8 mouse cellular contexts compared by ENCODE assay signal in the genomic region with DNA sequence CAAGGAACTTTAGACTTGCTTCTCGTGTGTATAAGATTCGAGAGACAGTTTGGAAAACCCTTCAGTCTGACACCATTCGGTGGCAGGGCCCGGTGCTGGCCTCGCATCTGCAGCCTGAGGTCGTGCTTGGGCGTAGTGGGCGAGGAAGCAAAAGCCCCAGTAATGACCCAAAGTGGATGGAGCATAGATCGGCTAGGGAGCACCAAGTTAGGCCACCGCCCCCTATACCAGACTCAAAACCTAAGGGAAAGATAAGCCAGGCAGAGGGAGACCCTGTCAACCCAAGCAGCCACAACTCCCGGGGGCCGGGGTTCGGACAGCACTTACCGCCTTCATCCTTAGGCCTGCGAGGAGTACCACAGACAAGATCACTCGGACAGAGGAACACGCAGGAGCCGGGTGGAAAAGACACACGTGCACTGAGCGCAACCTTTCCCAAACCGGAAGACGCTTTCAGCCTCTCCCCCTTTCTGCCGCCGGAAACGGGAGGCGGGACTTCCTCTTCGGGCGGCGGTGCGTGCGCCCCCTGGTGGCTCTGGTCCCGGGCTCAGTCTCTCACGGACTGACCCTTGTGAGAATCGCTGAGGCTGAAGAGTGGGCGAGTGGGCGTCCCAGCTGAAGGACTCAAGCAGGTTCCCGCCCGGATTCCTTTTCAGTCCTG. TPM values are rescaled to one million over a fixed set of nuclear protein-coding genes. Genes with fewer than 3 reads are reported as not detected.
DNase-seq lines count a peak whose midpoint lies in the region; ATAC-seq and TF ChIP-seq lines count a peak whose summit lies in the region.

A gene (minus strand): TSS at position 472 of the 661 bp plus-strand sequence.

- DNase-seq in MEL (ENCODE audit: low read depth, low spot score) = peak; percentile 94
- DNase-seq in cerebellum, adult 2 months = peak; percentile 89 to 95
- peak; percentile 94 for DNase-seq in forebrain, postnatal 0 days
- DNase-seq in layer of hippocampus, adult 9-10 months (ENCODE audit: low spot score) = peak; percentile 78
- peak; percentile 94 for DNase-seq in ovary, postnatal 10 days (ENCODE audit: low spot score)
- DNase-seq in thymus, postnatal 10 days (ENCODE audit: low spot score in 2 of 2) = peak; percentile 84 to 95

- peak; percentile 54 to 92; a peak in 3 of 4 replicates for TF ChIP-seq POLR2A in MEL (IDR thresholded peaks at IDR 0.05; ENCODE audit: control insufficient read depth in 1 of 2, insufficient read depth in 1 of 2, low read depth in 1 of 2, low read length in 2 of 2, poor library complexity in 1 of 2)
- TF ChIP-seq POLR2A in cerebellum, adult 2 months (IDR thresholded peaks at IDR 0.05; ENCODE audit: borderline replicate concordance, insufficient read depth, low read length) = peak; percentile 72; the same call in 1 of the 2 replicates

- TF ChIP-seq CTCF in MEL (IDR thresholded peaks at IDR 0.05 in 2 of 3, conservative IDR thresholded peaks at IDR 0.05 in 1 of 3; ENCODE audit: control insufficient read depth in 1 of 3, insufficient read depth in 1 of 3, low read depth in 2 of 3, low read length in 3 of 3, poor library complexity in 1 of 3, severe bottlenecking in 1 of 3) = peak; percentile 64 to 93 (median 86)
- peak; percentile 80 for TF ChIP-seq CTCF in cerebellum, adult 2 months (IDR thresholded peaks at IDR 0.05; ENCODE audit: borderline replicate concordance, insufficient read depth, low read depth, low read length)
- peak; percentile 98 for TF ChIP-seq CTCF in forebrain, postnatal 0 days (IDR thresholded peaks at IDR 0.05; ENCODE audit: low read depth)

- under 1% methylated on average over 38 of the region's 38 CpGs for WGBS in cerebellum, adult 2 months
- WGBS in forebrain, postnatal 0 days = under 1% methylated on average over 38 of the region's 38 CpGs
- under 1% methylated on average over 35 of the region's 38 CpGs for WGBS in lung, embryonic 16.5 days

- TF ChIP-seq EP300 in MEL (IDR thresholded peaks at IDR 0.05; ENCODE audit: low read depth in 1 of 2, low read length in 2 of 2) = peak in 1 of 2 experiments; percentile 23; a peak in 1 of 4 replicates

- ATAC-seq in forebrain, postnatal 0 days = peak; percentile 98
- ATAC-seq in hematopoietic stem cell, adult 5-6 weeks (replicated peaks in 1 of 2; ENCODE audit: insufficient read depth in 1 of 2, low FRiP score in 2 of 2, low TSS enrichment in 1 of 2, low read depth in 1 of 2, poor library complexity in 2 of 2, severe bottlenecking in 2 of 2) = peak; percentile 95 to 96
- peak; percentile 99 for ATAC-seq in lung, embryonic 16.5 days (ENCODE audit: low read depth)

- peak within 1 kb of the TSS; percentile 76 to 79 for H3K4me3 ChIP-seq in MEL (ENCODE audit: control insufficient read depth in 1 of 2, insufficient read depth in 1 of 2, low read depth in 2 of 2, low read length in 2 of 2)
- H3K4me3 ChIP-seq in cerebellum, adult 2 months (replicated peaks; ENCODE audit: insufficient read depth, low read depth, low read length) = peak within 1 kb of the TSS; percentile 94
- H3K4me3 ChIP-seq in forebrain, postnatal 0 days (ENCODE audit: low read depth, low read length) = peak within 1 kb of the TSS; percentile 65
- H3K4me3 ChIP-seq in lung, embryonic 16.5 days (ENCODE audit: low read length) = peak within 1 kb of the TSS; percentile 89

- H3K79me2 ChIP-seq in MEL (ENCODE audit: control insufficient read depth, insufficient read depth, low read length, poor library complexity) = peaks cover 17% of the 10 kb centered on the region

- H3K4me2 ChIP-seq in forebrain, postnatal 0 days (ENCODE audit: low read depth) = peak within 1 kb of the TSS; percentile 83
- H3K4me2 ChIP-seq in lung, embryonic 16.5 days (ENCODE audit: low read depth, low read length) = peak within 1 kb of the TSS; percentile 63

- peak within 1 kb of the TSS; percentile 51 for H3K27ac ChIP-seq in MEL (ENCODE audit: control insufficient read depth, low read depth, low read length)
- peak within 1 kb of the TSS; percentile 82 for H3K27ac ChIP-seq in cerebellum, adult 2 months (ENCODE audit: insufficient read depth, low read length)
- H3K27ac ChIP-seq in forebrain, postnatal 0 days (ENCODE audit: low read depth, low read length) = peak within 1 kb of the TSS; percentile 64; the same call in 1 of the 2 replicates
- H3K27ac ChIP-seq in lung, embryonic 16.5 days (ENCODE audit: low read length) = 0 out of 2 replicates have a peak within 1 kb of the TSS, but pooled peaks have one; percentile 39

- H3K9me3 ChIP-seq in MEL (replicated peaks; ENCODE audit: insufficient read depth, low read length) = no peaks in the 10 kb centered on the region
- no peaks in the 10 kb centered on the region for H3K9me3 ChIP-seq in forebrain, postnatal 0 days (ENCODE audit: low read length)
- no peaks in the 10 kb centered on the region for H3K9me3 ChIP-seq in lung, embryonic 16.5 days (ENCODE audit: control insufficient read depth, low read length)

- peaks cover 3 to 20% of the 10 kb centered on the region in 2 experiments for H3K36me3 ChIP-seq in MEL (ENCODE audit: control insufficient read depth in 1 of 2, insufficient read depth in 2 of 2, low read length in 2 of 2)
- peaks cover 24% of the 10 kb centered on the region for H3K36me3 ChIP-seq in forebrain, postnatal 0 days (ENCODE audit: insufficient read depth)
- H3K36me3 ChIP-seq in lung, embryonic 16.5 days (ENCODE audit: control insufficient read depth, insufficient read depth, low read length) = peaks cover 11% of the 10 kb centered on the region; the same call in 1 of the 2 replicates

- peaks cover 0 to 10% of the 10 kb centered on the region in 2 experiments; a peak in 3 of 4 replicates for H3K4me1 ChIP-seq in MEL (ENCODE audit: control insufficient read depth in 1 of 2, insufficient read depth in 2 of 2, low read length in 2 of 2)
- H3K4me1 ChIP-seq in cerebellum, adult 2 months (ENCODE audit: control insufficient read depth, insufficient read depth, low read length) = no peaks in the 10 kb centered on the region; the same call in 1 of the 2 replicates
- peaks cover 9% of the 10 kb centered on the region for H3K4me1 ChIP-seq in forebrain, postnatal 0 days (ENCODE audit: insufficient read depth)
- peaks cover 7% of the 10 kb centered on the region for H3K4me1 ChIP-seq in lung, embryonic 16.5 days (replicated peaks; ENCODE audit: control insufficient read depth, insufficient read depth, low read length)

- no peak for TF ChIP-seq RAD21 in MEL (IDR thresholded peaks at IDR 0.05; ENCODE audit: low read depth, low read length)

- H3K9ac ChIP-seq in MEL (ENCODE audit: control insufficient read depth, low read depth, low read length, poor library complexity, severe bottlenecking) = peak within 1 kb of the TSS; percentile 80
- H3K9ac ChIP-seq in forebrain, postnatal 0 days = peak within 1 kb of the TSS; percentile 71
- peak within 1 kb of the TSS; percentile 89 for H3K9ac ChIP-seq in lung, embryonic 16.5 days (ENCODE audit: low read length)

- H3K27me3 ChIP-seq in MEL (ENCODE audit: control insufficient read depth in 1 of 2, insufficient read depth in 2 of 2, low read length in 2 of 2) = no peaks in the 10 kb centered on the region; a peak in 1 of 4 replicates
- H3K27me3 ChIP-seq in cerebellum, adult 2 months (ENCODE audit: control insufficient read depth, insufficient read depth, low read length) = no peaks in the 10 kb centered on the region
- no peaks in the 10 kb centered on the region for H3K27me3 ChIP-seq in forebrain, postnatal 0 days (ENCODE audit: insufficient read depth, low read length)
- H3K27me3 ChIP-seq in lung, embryonic 16.5 days (ENCODE audit: control insufficient read depth, insufficient read depth, low read depth, low read length) = no peaks in the 10 kb centered on the region

TF ChIP-seq in MEL, 35 proteins besides CTCF, POLR2A, EP300 and RAD21 (continues in another document):
- TF ChIP-seq MXI1 (IDR thresholded peaks at IDR 0.05; ENCODE audit: low read depth, low read length) (peak; percentile 100), SMC3 (IDR thresholded peaks at IDR 0.05; ENCODE audit: low read depth, low read length) (peak; percentile 28; the same call in 1 of the 2 replicates), UBTF (IDR thresholded peaks at IDR 0.05; ENCODE audit: borderline replicate concordance, insufficient read depth, low read depth, low read length) (no peak), USF1 (IDR thresholded peaks at IDR 0.05; ENCODE audit: low read depth, low read length) (peak; percentile 37; the same call in 1 of the 2 replicates), TAL1 (IDR thresholded peaks at IDR 0.05; ENCODE audit: low read length) (no peak), HCFC1 (IDR thresholded peaks at IDR 0.05; ENCODE audit: low read depth, low read length) (peak; percentile 88), GABPA (IDR thresholded peaks at IDR 0.05; ENCODE audit: low read depth, low read length) (no peak), TBP (IDR thresholded peaks at IDR 0.05; ENCODE audit: low read depth, low read length) (peak; percentile 74), POLR2AphosphoS2 (IDR thresholded peaks at IDR 0.05; ENCODE audit: low read length) (peak; percentile 82), BHLHE40 (IDR thresholded peaks at IDR 0.05; ENCODE audit: borderline replicate concordance, low read depth, low read length) (peak; percentile 81), ZC3H11A (IDR thresholded peaks at IDR 0.05; ENCODE audit: low read depth, low read length) (no peak), MAZ (IDR thresholded peaks at IDR 0.05; ENCODE audit: low read depth, low read length) (peak; percentile 49; the same call in 1 of the 2 replicates), CHD2 (IDR thresholded peaks at IDR 0.05; ENCODE audit: low read length) (no peak), CHD1 (IDR thresholded peaks at IDR 0.05; ENCODE audit: low read depth, low read length) (no peak), ZKSCAN1 (IDR thresholded peaks at IDR 0.05; ENCODE audit: low read depth, low read length) (no peak), ETS1 (IDR thresholded peaks at IDR 0.05; ENCODE audit: low read depth, low read length) (peak; percentile 38; the same call in 1 of the 2 replicates), JUND (IDR thresholded peaks at IDR 0.05; ENCODE audit: low read depth, low read length) (no peak), ZNF384 (IDR thresholded peaks at IDR 0.05; ENCODE audit: low read depth, low read length) (0 out of 2 replicates have a peak, but pooled peaks have one; percentile 16), SIN3A (IDR thresholded peaks at IDR 0.05; ENCODE audit: low read length) (peak; percentile 98)

RNA-seq across cellular contexts. Expression of the gene that starts here (rescaled TPM):
- 17.2 and 20.0 TPM in 2 replicates for total RNA-seq in MEL (2012; rRNA removed)
- polyA plus RNA-seq in MEL (2012; ENCODE audit: insufficient read depth in 1 of 2, insufficient read length in 2 of 2, low read depth in 1 of 2, low replicate concordance in 2 of 2, missing spikeins in 1 of 2) = 10 to 100 TPM in 1 of 2 experiments, not detected in 1; 20.3 TPM
- polyA plus RNA-seq in cerebellum, adult 2 months (2012; rRNA removed) = 9.8 and 9.9 TPM in 2 replicates
- 11.8 and 12.0 TPM in 2 replicates for total RNA-seq in forebrain, postnatal 0 days (2014; rRNA removed)
- polyA plus RNA-seq in forebrain, postnatal 0 days (2015; fragmentation: Nextera tagmentation; extraction: Ambion mirVana) = 1.5 and 1.9 TPM in 2 replicates
- 35.5 and 50.2 TPM in 2 replicates for total RNA-seq in hematopoietic stem cell, adult 5-6 weeks (2017)
- 6.6 and 7.3 TPM in 2 replicates for polyA plus RNA-seq in lung, embryonic 16.5 days (2015; fragmentation: Nextera tagmentation; extraction: Ambion mirVana)

Comparison
In these comparisons a context has a peak if more than half of its experiments do, and no peak if none do; other contexts are left out.
1. Peak in every context shown above with its lines: DNase-seq, ATAC-seq, H3K4me3 ChIP-seq and H3K27ac ChIP-seq.